Mouse (Mus musculus): ENCODE results near the gene Wfdc3. TPM values are rescaled to one million over a fixed set of nuclear protein-coding genes. Genes with fewer than 3 reads are reported as not detected.
A peak's percentile ranks its signal among the peaks of the same experiment; 100 is the strongest.

The Wfdc3 gene
- total RNA-seq (2015; ENCODE audit: low replicate concordance), result 16.7 and 19.9 TPM in 2 replicates
- total RNA-seq (2017; ENCODE audit: low replicate concordance), result 10.0 and 12.8 TPM in 2 replicates

DNA sequence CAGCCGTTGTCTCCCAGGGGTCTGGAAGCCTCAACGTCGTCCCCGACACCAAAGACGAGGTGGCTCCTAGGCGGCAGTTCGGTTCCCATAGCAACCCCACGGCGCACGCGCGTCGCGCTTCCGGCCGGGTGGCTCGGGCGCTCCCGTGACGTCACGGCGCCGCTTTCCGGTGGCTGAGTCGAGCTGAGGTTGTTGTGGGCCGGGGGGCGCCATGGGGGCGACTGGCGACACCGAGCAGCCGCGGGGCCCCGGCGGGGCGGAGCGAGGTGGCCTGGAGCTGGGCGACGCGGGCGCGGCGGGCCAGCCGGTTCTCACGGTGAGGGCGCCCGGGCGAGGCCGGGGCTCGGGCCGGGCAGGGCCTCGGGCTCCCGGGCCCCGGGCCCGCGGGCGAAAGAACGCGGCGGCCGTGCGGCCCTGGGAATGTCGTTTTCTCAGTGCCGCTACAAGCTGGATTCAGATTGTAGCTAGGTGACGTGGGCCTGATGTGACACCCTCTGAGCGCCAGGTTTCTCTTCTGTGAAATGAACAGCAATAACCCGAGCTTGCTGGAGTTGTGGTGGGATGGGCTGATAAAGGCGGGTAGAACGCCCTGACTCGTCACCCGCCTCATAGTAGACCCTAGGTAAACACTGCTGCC, at the start of gene Wfdc3, which contains the start of gene Dnttip1:
TSS of gene Wfdc3 (minus strand) at position 89 of the 637 bp plus-strand sequence.
TSS of gene Dnttip1 (plus strand) at position 141 of the 637 bp plus-strand sequence.
- peak; percentile 76 for ATAC-seq (replicated peaks; ENCODE audit: low FRiP score, poor library complexity, severe bottlenecking)

DNA sequence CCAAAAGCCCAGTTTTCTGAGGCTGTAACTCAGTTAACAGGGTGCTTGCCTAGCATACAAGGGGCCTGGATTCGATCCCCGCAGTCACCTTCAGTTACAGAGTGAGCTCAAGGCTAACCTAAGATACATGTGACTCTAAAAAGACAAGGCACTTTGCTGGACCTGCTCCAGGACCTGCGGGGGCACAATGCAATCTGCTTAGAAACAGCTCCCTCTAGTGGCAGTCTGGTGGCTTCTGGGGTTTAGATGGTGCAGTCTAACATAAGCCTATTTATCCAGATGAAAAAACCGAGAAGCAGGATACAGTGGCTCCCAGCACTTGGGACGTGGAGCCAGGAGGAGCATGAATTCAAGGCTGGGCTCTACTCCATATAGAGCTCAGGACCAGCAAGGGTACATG, 48.6 kb upstream of the Wfdc3 start:
- ATAC-seq (replicated peaks; ENCODE audit: low FRiP score, poor library complexity, severe bottlenecking), result peak; percentile 72

DNA sequence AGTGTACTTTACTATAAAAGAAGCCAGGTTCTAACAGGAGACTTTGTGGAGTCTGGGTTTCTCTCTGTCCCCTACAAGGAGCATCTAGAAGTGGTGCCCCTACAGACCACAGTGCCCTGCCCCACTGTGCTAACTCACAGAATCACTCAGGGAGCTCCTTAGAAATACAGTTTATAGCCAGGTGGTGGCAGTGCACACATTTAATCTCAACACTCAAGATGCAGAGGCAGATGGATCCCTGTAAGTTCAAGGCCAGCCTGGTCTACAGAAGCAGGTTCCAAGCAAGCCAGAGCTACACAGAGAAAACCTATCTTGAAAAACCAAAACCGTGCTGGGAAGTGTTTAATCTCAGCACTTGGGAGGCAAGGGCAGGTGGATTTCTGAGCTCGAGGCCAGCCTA, 48.0 kb upstream of the Wfdc3 start:
- peak; percentile 47; the same call in 1 of the 2 replicates for ATAC-seq (replicated peaks; ENCODE audit: low FRiP score, poor library complexity, severe bottlenecking)

DNA sequence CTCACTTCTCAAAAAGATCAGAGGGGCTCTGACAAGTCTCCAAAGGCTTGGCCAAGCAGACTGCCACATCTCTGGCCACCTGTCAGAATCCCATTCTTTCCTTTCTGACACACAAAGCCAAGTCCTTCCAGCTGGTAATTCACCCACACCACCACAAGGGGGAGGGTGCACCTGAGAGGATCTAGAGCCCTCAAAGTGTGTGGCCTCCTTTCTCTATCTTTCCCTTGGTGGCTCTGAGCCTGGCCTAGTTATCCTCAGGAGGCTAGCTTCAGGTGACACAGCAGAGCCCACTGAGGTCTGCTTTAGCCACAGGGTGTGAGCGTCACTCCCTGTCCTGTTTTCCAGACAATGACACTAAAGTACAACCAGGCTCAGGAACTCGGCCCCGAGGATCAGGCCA, 47.5 kb upstream of the Wfdc3 start:
- peak; percentile 59 for ATAC-seq (replicated peaks; ENCODE audit: low FRiP score, poor library complexity, severe bottlenecking)

DNA sequence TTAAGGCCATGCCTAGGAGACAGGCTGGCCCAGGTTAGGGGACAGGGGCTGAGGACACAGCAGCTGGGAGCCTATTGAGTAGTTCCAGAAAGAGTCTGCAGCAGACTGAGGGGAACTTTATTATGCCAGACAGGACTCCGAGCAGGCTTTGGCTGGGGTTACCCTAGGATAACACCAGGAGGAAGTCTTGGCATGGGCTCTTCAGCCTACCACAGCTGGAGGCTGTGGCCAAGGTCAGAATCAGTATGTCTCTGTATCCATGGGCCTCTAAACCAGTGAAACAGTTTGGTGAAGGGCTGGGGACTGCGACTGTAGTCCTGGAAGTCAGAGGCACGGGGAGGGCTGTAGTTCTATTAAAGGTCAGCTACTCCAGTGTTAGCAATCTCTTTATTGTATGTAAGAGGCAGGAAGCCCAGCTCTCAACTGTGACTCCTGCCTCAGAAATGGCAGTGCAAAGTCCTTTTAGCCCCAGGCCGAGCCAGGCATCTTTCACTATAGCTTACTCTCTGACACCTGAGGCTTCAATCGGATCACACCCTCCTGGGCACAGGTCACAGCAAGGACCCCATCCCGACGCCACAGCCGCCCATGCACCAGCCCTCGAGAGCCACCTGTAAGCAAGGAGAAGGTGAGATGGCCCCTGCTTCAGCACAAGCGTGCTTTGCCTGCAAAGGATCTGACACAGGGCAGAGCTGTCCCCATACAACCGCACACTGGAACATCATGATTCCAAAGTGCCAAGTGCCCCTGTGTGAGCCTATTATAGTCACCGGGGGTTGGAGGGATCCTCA, 46.9 kb upstream of the Wfdc3 start:
- 0 out of 2 replicates have a peak, but pooled peaks have one; percentile 6 for ATAC-seq (replicated peaks; ENCODE audit: low FRiP score, poor library complexity, severe bottlenecking)

- no peak for ATAC-seq (replicated peaks; ENCODE audit: low FRiP score, poor library complexity, severe bottlenecking)
Observed at GRCm38 (mm10) chr2:164791841-164792261, 46.1 kb upstream of the Wfdc3 start.

DNA sequence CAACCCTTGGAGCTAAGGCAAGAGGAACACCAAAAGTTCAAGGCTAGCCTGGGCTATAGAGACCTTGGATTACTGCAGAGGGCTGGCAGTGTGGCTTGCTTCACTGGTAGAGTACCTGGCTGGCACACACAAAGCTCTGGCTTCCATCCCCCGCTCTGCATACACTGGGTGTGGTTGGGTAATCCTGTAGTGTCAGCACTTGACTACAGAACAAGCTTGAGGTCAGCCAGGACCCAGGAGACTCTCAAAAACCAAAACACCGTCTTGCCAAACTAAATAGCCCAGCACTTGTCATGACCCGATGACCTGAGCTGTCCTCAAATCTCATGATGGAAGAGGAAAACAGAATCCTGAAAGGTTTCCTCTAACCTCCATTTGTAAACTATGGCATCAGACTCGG, 44.7 kb upstream of the Wfdc3 start:
- ATAC-seq (replicated peaks; ENCODE audit: low FRiP score, poor library complexity, severe bottlenecking), result no peak

DNA sequence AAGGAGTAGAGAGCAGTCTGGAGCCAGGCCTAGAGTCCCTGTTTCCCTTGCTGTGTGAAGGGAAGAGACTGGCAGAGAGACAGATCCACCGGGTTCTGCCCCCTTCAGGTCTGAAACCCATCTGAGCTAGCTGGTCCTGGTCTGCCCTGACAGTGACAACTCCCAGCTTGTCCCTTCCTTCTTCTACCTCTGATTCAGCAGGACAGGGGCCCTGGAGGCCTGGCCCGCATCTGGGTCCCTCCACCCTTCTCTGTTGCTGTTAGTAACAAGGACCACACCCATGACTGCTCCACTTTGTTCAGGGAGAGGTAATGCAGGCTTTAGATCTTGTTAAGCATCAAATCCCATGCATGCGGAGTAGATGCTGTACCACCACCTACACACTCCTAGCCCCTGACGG, 42.7 kb upstream of the Wfdc3 start:
- no peak for ATAC-seq (replicated peaks; ENCODE audit: low FRiP score, poor library complexity, severe bottlenecking)

DNA sequence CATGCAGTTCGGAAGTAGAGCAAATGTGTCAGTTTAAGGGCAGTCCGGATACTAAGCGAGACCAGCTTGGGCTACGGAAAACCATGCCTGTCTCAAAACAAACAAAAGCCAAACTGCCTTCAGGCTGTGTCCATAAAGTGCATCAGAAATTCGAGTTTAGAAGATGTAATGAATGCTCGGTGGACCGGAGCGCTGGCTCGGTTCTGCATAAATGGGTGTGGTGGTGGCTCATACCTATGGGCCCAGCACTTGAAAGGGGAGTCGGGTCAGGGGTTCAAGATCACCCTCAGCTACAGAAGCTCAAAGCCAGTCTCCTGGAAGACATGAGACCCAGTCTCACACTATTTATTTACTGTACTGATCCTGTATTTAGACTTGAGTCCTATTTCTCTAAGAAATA, 42.0 kb upstream of the Wfdc3 start:
- no peak for ATAC-seq (replicated peaks; ENCODE audit: low FRiP score, poor library complexity, severe bottlenecking)

GRCm38 (mm10) chr2:164787032-164787431, 41.3 kb upstream of the Wfdc3 start:
- no peak for ATAC-seq (replicated peaks; ENCODE audit: low FRiP score, poor library complexity, severe bottlenecking)

DNA sequence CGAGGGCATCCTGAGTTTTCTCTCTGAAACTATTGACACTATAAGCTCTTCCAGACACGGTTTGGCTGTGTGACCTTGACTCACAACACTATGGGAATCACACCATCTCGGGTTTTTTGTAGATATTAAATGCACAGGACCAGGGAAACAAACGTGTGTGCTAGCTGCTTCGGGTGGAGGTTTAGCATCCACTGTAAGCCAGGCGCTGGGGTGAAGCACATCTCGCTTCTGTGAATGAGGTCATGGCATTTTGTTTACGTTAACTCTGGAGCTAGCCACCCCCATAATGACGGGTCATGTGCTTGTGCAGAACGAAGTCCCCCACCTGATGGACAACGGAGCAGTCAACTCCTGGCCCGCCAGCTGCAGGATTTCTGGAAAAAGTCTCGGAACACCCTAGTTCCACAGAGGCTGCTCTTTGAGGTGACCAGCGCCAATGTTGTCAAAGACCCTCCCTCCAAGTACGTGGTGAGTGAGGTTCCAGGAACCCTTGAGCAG, 40.7 kb upstream of the Wfdc3 start:
- ATAC-seq (replicated peaks; ENCODE audit: low FRiP score, poor library complexity, severe bottlenecking), result peak; percentile 9; the same call in 1 of the 2 replicates

GRCm38 (mm10) chr2:164785481-164786387, 40.0 kb upstream of the Wfdc3 start, which contains the start of gene Snx21:
Gene Snx21 (plus strand): TSS chr2:164785823.
- ATAC-seq (replicated peaks; ENCODE audit: low FRiP score, poor library complexity, severe bottlenecking), result peak; percentile 62

- ATAC-seq (replicated peaks; ENCODE audit: low FRiP score, poor library complexity, severe bottlenecking), result no peak
Observed at GRCm38 (mm10) chr2:164784869-164785420, 39.2 kb upstream of the Wfdc3 start.

DNA sequence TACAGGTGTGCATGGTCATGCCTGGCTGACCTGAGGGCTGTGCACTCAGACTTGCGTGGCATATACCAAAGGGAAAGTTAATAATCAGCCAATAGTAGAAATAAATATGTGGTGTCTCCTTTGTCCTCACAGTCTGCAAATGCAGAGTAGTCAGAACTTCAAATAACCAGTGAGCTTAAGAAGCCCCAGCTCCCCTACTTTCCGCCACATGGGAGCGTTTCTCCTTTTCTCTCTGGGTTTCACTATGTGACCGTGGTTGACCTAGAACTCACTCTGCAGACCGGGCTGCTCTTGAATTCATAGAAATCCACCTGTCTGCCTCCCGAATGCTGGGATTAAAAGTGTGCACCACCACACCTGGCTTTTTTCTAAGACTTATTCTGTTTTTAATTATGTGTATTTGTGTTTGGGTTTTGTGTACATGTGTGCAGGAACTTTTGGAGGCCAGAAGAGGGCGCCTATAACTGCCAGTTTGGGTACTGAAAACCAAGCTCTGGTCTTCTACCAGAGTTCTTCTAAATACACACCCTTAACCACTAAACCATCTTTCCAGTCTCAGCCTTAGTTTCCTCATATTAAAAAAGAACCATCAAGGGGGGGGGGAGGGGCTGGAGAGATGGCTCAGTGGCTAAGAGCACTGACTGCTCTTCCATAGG, 38.3 kb upstream of the Wfdc3 start:
- ATAC-seq (replicated peaks; ENCODE audit: low FRiP score, poor library complexity, severe bottlenecking), result no peak

GRCm38 (mm10) chr2:164781876-164782275, 36.1 kb upstream of the Wfdc3 start:
- ATAC-seq (replicated peaks; ENCODE audit: low FRiP score, poor library complexity, severe bottlenecking), result no peak

DNA sequence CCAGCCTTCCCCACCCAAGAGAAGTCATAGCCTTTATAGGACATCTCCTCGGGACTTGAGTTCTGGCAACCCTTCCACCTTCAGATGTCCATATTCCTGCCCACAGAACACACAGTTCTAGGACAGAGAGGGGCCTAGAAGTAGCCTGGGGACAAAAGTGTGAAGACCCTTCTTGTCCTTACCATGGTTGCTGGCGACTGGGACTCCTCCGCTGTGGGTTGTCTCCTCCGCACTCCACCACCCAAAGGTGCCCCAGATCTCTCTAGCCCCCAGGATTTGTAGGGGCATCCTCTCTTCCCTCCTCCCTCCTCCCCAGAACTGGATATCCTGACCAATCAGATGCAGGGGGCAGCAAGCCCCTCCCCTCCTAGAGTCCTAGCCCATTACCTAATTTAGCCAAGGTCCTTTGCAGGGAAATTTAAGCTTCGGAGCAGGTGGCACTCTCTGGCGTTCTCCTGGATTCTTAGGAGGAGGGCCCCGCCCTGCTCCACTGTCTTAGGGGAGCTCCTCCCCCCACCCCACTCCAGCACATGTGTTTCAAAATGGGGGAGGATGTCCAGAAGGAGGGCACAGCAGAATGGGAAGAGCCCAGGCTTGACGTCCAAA, 33.9 kb upstream of the Wfdc3 start, which contains the start of gene Tnnc2:
TSS of gene Tnnc2 (minus strand) at position 487 of the 606 bp plus-strand sequence.
- no peak for ATAC-seq (replicated peaks; ENCODE audit: low FRiP score, poor library complexity, severe bottlenecking)

DNA sequence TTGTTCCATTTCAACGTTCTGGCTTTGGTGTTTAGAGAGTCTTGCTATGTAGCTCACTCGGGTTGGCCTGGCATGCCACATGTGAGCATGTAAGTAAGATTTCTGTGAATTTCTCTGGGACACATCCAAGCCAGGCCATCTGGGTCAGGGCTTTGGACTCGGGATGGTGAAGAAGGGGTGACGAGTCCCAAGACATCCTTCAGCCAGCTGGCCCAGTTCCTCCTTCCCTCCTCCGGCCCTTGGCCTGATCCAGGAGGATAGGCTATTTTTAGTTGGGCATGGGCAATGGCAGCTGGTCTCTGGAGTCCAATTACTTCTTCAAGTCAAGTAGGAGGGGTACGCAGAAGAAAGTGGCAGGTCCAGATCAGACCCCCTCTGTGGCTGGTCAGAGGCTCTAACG, 33.1 kb upstream of the Wfdc3 start:
- ATAC-seq (replicated peaks; ENCODE audit: low FRiP score, poor library complexity, severe bottlenecking), result 0 out of 2 replicates have a peak, but pooled peaks have one; percentile 5

GRCm38 (mm10) chr2:164778015-164778287, 32.2 kb upstream of the Wfdc3 start:
- no peak for ATAC-seq (replicated peaks; ENCODE audit: low FRiP score, poor library complexity, severe bottlenecking)
